In the genomic region with DNA sequence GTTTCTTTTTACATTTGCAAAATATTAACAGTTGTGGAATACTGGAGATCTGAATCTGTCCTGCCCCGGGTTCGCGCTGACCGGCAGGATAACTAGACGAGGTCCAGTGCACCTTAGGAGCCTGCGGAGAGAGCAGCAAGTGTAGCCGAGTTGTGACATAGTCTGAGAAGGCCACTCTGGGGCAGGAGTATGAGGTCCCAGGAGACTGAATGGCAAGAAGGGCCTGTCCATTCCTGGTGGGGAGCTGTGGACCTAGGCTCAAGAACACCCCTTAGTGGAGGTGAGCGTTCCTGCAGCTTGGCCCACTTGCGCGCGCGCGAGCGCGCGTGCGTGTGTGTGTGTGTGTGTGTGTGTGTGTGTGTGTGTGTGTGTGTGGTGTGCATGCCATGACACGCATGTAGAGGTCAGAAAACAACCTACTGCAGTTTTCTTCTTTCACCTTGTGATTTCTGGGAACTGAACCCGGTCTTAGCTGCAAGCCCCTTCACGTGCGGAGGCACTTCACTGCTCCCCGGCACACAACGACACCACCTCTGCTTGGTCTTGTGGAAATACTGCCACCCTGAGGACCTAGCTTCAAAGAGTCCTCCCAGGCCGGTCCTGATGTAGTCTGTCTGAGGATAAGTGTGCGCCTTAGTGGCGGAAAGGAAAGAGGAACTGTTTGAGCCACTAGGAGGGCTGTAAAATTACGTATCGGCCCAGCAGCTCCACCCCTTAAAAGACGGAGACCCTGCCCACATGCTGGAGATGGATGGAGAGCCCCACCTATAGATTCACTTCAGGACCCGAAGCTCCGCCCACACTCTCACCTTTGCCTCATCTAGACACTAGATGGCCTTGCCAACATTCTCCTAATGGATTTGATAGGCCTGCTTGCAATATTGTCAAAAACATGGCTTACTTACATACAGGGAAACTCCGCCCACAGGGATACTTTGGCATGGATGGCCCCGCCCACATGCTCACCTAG, we compare ENCODE assay signal across 8 mouse cellular contexts. TPM values are rescaled to one million over a fixed set of nuclear protein-coding genes. Genes with fewer than 3 reads are reported as not detected.
A peak's percentile ranks its signal among the peaks of the same experiment; 100 is the strongest.
DNase-seq lines count a peak whose midpoint lies in the region; ATAC-seq and TF ChIP-seq lines count a peak whose summit lies in the region.

No protein-coding gene starts in this region.

- 0 out of 2 replicates have a peak, but pooled peaks have one; percentile 39 for ATAC-seq in forebrain, embryonic 11.5 days (replicated peaks; ENCODE audit: low FRiP score)
- ATAC-seq in hindbrain, embryonic 13.5 days (ENCODE audit: low FRiP score), result no peak

- 0 out of 2 replicates have a peak, but pooled peaks cover 2% of the 10 kb centered on the region for H3K4me1 ChIP-seq in forebrain, embryonic 11.5 days (replicated peaks; ENCODE audit: control insufficient read depth, insufficient read depth, low read length)
- peaks cover 12% of the 10 kb centered on the region for H3K4me1 ChIP-seq in hindbrain, embryonic 13.5 days (replicated peaks)
- H3K4me1 ChIP-seq in megakaryocyte, embryonic 14.5 days, result peaks cover 42% of the 10 kb centered on the region

- peak; percentile 29; the same call in 1 of the 2 replicates for TF ChIP-seq CTCF in brain, embryonic 14.5 days (IDR thresholded peaks at IDR 0.05; ENCODE audit: borderline replicate concordance, extremely low read depth, insufficient read depth, insufficient read length)

- H3K4me3 ChIP-seq in forebrain, embryonic 11.5 days (ENCODE audit: low read depth, low read length), result peak overlapping the region; percentile 20
- peak overlapping the region; percentile 14 for H3K4me3 ChIP-seq in hindbrain, embryonic 13.5 days
- peak overlapping the region; percentile 90 for H3K4me3 ChIP-seq in megakaryocyte, embryonic 14.5 days (replicated peaks)

- H3K9ac ChIP-seq in forebrain, embryonic 11.5 days (ENCODE audit: low read length), result no peak overlapping the region
- H3K9ac ChIP-seq in hindbrain, embryonic 13.5 days, result no peak overlapping the region; the same call in 1 of the 2 replicates

- DNase-seq in heart, adult 11 months, result peak; percentile 93
- no peak for DNase-seq in heart, postnatal 25 days (ENCODE audit: low spot score)
- peak; percentile 63 for DNase-seq in brain, embryonic 14.5 days (ENCODE audit: low read depth)
- peak; percentile 64 for DNase-seq in forebrain, embryonic 11.5 days (ENCODE audit: low spot score)
- DNase-seq in left cerebral cortex, postnatal 14 days (ENCODE audit: low spot score in 2 of 2), result peak; percentile 15 to 55
- peak; percentile 60 to 64 for DNase-seq in spleen, postnatal 36 days (ENCODE audit: low spot score in 2 of 2)

- H3K27me3 ChIP-seq in forebrain, embryonic 11.5 days (ENCODE audit: control insufficient read depth, insufficient read depth, low read length), result no peaks in the 10 kb centered on the region
- H3K27me3 ChIP-seq in hindbrain, embryonic 13.5 days, result peaks cover 26% of the 10 kb centered on the region; the same call in 1 of the 2 replicates
- H3K27me3 ChIP-seq in megakaryocyte, embryonic 14.5 days (replicated peaks), result peaks cover 24% of the 10 kb centered on the region

- no peaks in the 10 kb centered on the region for H3K36me3 ChIP-seq in forebrain, embryonic 11.5 days (ENCODE audit: control insufficient read depth, insufficient read depth, low read length)
- H3K36me3 ChIP-seq in hindbrain, embryonic 13.5 days, result no peaks in the 10 kb centered on the region
- no peaks in the 10 kb centered on the region for H3K36me3 ChIP-seq in megakaryocyte, embryonic 14.5 days (replicated peaks; ENCODE audit: low read length)

- H3K4me2 ChIP-seq in forebrain, embryonic 11.5 days (ENCODE audit: low read depth, low read length, severe bottlenecking), result peak overlapping the region; percentile 42
- H3K4me2 ChIP-seq in hindbrain, embryonic 13.5 days, result peak overlapping the region; percentile 45

- no peaks in the 10 kb centered on the region for H3K9me3 ChIP-seq in forebrain, embryonic 11.5 days (ENCODE audit: control insufficient read depth, low read length)
- no peaks in the 10 kb centered on the region for H3K9me3 ChIP-seq in hindbrain, embryonic 13.5 days
- H3K9me3 ChIP-seq in megakaryocyte, embryonic 14.5 days, result no peaks in the 10 kb centered on the region

- intact Hi-C loops in heart, postnatal 25 days (cut with DNase I), result loop anchor here (1.0 to 5.0 kb wide), 3 partner anchors 34 to 219 kb away; partner anchors contain the start of genes Eln and Mettl27
- intact Hi-C loops in left cerebral cortex, postnatal 14 days (cut with DNase I), result loop anchor here (1.0 to 5.0 kb wide), 2 partner anchors 34 to 59 kb away; partner anchors contain the start of gene Mettl27

- no peak overlapping the region for H3K27ac ChIP-seq in forebrain, embryonic 11.5 days (ENCODE audit: low read depth, low read length)
- no peak overlapping the region for H3K27ac ChIP-seq in hindbrain, embryonic 13.5 days

- TF ChIP-seq POLR2A in brain, embryonic 14.5 days (IDR thresholded peaks at IDR 0.05; ENCODE audit: borderline replicate concordance, extremely low read depth, insufficient read depth, insufficient read length, poor library complexity, severe bottlenecking), result no peak

- WGBS in forebrain, embryonic 11.5 days, result 4% methylated on average over 24 of the region's 33 CpGs
- 4% methylated on average over 33 of the region's 33 CpGs for WGBS in hindbrain, embryonic 13.5 days

RNA-seq across cellular contexts. Expression of gene Cldn4, which starts 19.4 kb away (rescaled TPM):
- not detected for total RNA-seq in heart, postnatal 25 days (2021)
- 3.2 and 3.5 TPM in 2 replicates for polyA plus RNA-seq in brain, embryonic 14.5 days (2012; rRNA removed)
- polyA plus RNA-seq in forebrain, embryonic 11.5 days (2014; fragmentation: Nextera tagmentation; extraction: Ambion mirVana), result 5.6 and 7.0 TPM in 2 replicates
- polyA plus RNA-seq in hindbrain, embryonic 13.5 days (2015; fragmentation: Nextera tagmentation; extraction: Ambion mirVana), result not detected in 2 replicates
- not detected for total RNA-seq in left cerebral cortex, postnatal 14 days (2021)
- not detected in 2 replicates for polyA plus RNA-seq in megakaryocyte, embryonic 14.5 days (2012; ENCODE audit: insufficient read depth, low replicate concordance)

RNA-seq across cellular contexts. Expression of gene Cldn3, which starts 19.9 kb away (rescaled TPM):
- total RNA-seq in heart, postnatal 25 days (2021), result not detected
- 2.8 and 4.7 TPM in 2 replicates for polyA plus RNA-seq in brain, embryonic 14.5 days (2012; rRNA removed)
- polyA plus RNA-seq in forebrain, embryonic 11.5 days (2014; fragmentation: Nextera tagmentation; extraction: Ambion mirVana), result 4.4 and 7.3 TPM in 2 replicates
- polyA plus RNA-seq in hindbrain, embryonic 13.5 days (2015; fragmentation: Nextera tagmentation; extraction: Ambion mirVana), result 2.3 and 2.8 TPM in 2 replicates
- total RNA-seq in left cerebral cortex, postnatal 14 days (2021), result 1 to 10 TPM in 1 of 2 experiments, under 1 TPM in 1; 0.37 to 1.7 TPM
- 0.64 and 3.8 TPM in 2 replicates for polyA plus RNA-seq in megakaryocyte, embryonic 14.5 days (2012; ENCODE audit: insufficient read depth, low replicate concordance)

RNA-seq across cellular contexts. Expression of gene Mettl27, which starts 34.0 kb away (rescaled TPM):
- 1 to 10 TPM; 5.0 to 5.6 TPM for total RNA-seq in heart, postnatal 25 days (2021)
- polyA plus RNA-seq in brain, embryonic 14.5 days (2012; rRNA removed), result 5.6 and 6.9 TPM in 2 replicates
- 7.3 and 10.4 TPM in 2 replicates for polyA plus RNA-seq in forebrain, embryonic 11.5 days (2014; fragmentation: Nextera tagmentation; extraction: Ambion mirVana)
- 5.4 and 6.7 TPM in 2 replicates for polyA plus RNA-seq in hindbrain, embryonic 13.5 days (2015; fragmentation: Nextera tagmentation; extraction: Ambion mirVana)
- total RNA-seq in left cerebral cortex, postnatal 14 days (2021), result 1 to 10 TPM; 7.3 TPM
- polyA plus RNA-seq in megakaryocyte, embryonic 14.5 days (2012; ENCODE audit: insufficient read depth, low replicate concordance), result 18.7 and 34.3 TPM in 2 replicates

RNA-seq across cellular contexts. Expression of gene Abhd11, which starts 42.8 kb away (rescaled TPM):
- total RNA-seq in heart, postnatal 25 days (2021), result 10 to 100 TPM; 59.4 to 65.8 TPM
- polyA plus RNA-seq in brain, embryonic 14.5 days (2012; rRNA removed), result 65.6 and 94.1 TPM in 2 replicates
- polyA plus RNA-seq in forebrain, embryonic 11.5 days (2014; fragmentation: Nextera tagmentation; extraction: Ambion mirVana), result 38.9 and 39.1 TPM in 2 replicates
- polyA plus RNA-seq in hindbrain, embryonic 13.5 days (2015; fragmentation: Nextera tagmentation; extraction: Ambion mirVana), result 64.6 and 65.0 TPM in 2 replicates
- 10 to 100 TPM; 41.2 to 42.0 TPM for total RNA-seq in left cerebral cortex, postnatal 14 days (2021)
- polyA plus RNA-seq in megakaryocyte, embryonic 14.5 days (2012; ENCODE audit: insufficient read depth, low replicate concordance), result 23.7 and 34.3 TPM in 2 replicates

RNA-seq across cellular contexts. Expression of gene Cldn13, which starts 50.8 kb away (rescaled TPM):
- total RNA-seq in heart, postnatal 25 days (2021), result not detected
- polyA plus RNA-seq in brain, embryonic 14.5 days (2012; rRNA removed), result 0.10 TPM in 1 of 2 replicates, not detected in the other
- 3.6 and 3.8 TPM in 2 replicates for polyA plus RNA-seq in forebrain, embryonic 11.5 days (2014; fragmentation: Nextera tagmentation; extraction: Ambion mirVana)
- polyA plus RNA-seq in hindbrain, embryonic 13.5 days (2015; fragmentation: Nextera tagmentation; extraction: Ambion mirVana), result 0.31 TPM in 1 of 2 replicates, not detected in the other
- not detected for total RNA-seq in left cerebral cortex, postnatal 14 days (2021)
- polyA plus RNA-seq in megakaryocyte, embryonic 14.5 days (2012; ENCODE audit: insufficient read depth, low replicate concordance), result not detected in 2 replicates

Comparison
In these comparisons a context has a peak if more than half of its experiments do, and no peak if none do; other contexts are left out.
1. H3K4me3 ChIP-seq: peak in every context shown above with its lines; median percentile 90 in megakaryocyte, embryonic 14.5 days; 20 in forebrain, embryonic 11.5 days; 14 in hindbrain, embryonic 13.5 days.